Mouse (Mus musculus) MEL (cell line): Measurements from ENCODE around the gene Amdhd2. TPM values are rescaled to one million over a fixed set of nuclear protein-coding genes. Genes with fewer than 3 reads are reported as not detected.
A peak's percentile ranks its signal among the peaks of the same experiment; 100 is the strongest.

ENCODE experiments used
- DNase-seq: peaks from one replicate; pipeline ENCODE4 v3.0.0; 2011; ENCODE audit warnings: low read depth, low spot score
- H3K27ac ChIP-seq: 2 replicates; pipeline ENCODE4 v1.5.1; 2012; ENCODE audit warnings: low read depth, mild to moderate bottlenecking, control low read depth, low read length, moderate library complexity; ENCODE audit not compliant: control insufficient read depth
- H3K27me3 ChIP-seq, 2 experiments: fragments of 150-350 bp in 1 of 2; sonication (generic) in 1 of 2; 2 replicates each; pipeline ENCODE4 v1.6.1; 2012; ENCODE audit warnings: low read length in 2 of 2, mild to moderate bottlenecking in 2 of 2, improper control_type of control experiment in 1 of 2, moderate library complexity in 1 of 2; ENCODE audit not compliant: insufficient read depth in 2 of 2, control insufficient read depth in 1 of 2
- H3K36me3 ChIP-seq, 2 experiments: 2 replicates each; pipeline ENCODE4 v1.6.1; 2012 to 2014; ENCODE audit warnings: low read length in 2 of 2, improper control_type of control experiment in 1 of 2, inconsistent platforms in 1 of 2, mild to moderate bottlenecking in 1 of 2; ENCODE audit not compliant: insufficient read depth in 2 of 2, control insufficient read depth in 1 of 2
- H3K4me1 ChIP-seq, 2 experiments: fragments of 150-350 bp in 1 of 2; sonication (generic) in 1 of 2; 2 replicates each; pipeline ENCODE4 v1.6.1; 2012; ENCODE audit warnings: low read length in 2 of 2, improper control_type of control experiment in 1 of 2, mild to moderate bottlenecking in 1 of 2; ENCODE audit not compliant: insufficient read depth in 2 of 2, control insufficient read depth in 1 of 2
- H3K4me3 ChIP-seq, 2 experiments: fragments of 150-350 bp in 1 of 2; sonication (generic) in 1 of 2; 2 replicates each; pipeline ENCODE4 v1.5.1; 2012; ENCODE audit warnings: low read depth in 2 of 2, low read length in 2 of 2, mild to moderate bottlenecking in 2 of 2, moderate library complexity in 2 of 2, control low read depth in 1 of 2, improper control_type of control experiment in 1 of 2; ENCODE audit not compliant: control insufficient read depth in 1 of 2, insufficient read depth in 1 of 2
- H3K79me2 ChIP-seq: 2 replicates; pipeline ENCODE4 v1.6.1; 2012; ENCODE audit warnings: mild to moderate bottlenecking, low read length, moderate library complexity; ENCODE audit not compliant: control insufficient read depth, poor library complexity, insufficient read depth
- H3K9ac ChIP-seq: 2 replicates; pipeline ENCODE4 v1.6.1; 2012; ENCODE audit warnings: low read depth, mild to moderate bottlenecking, control low read depth, low read length, moderate library complexity; ENCODE audit not compliant: control insufficient read depth, poor library complexity, severe bottlenecking
- H3K9me3 ChIP-seq: fragments of 150-350 bp; sonication (generic); replicated peaks from 2 replicates; pipeline ENCODE4 v1.6.1; 2012; ENCODE audit warnings: mild to moderate bottlenecking, low read length, improper control_type of control experiment, moderate library complexity; ENCODE audit not compliant: insufficient read depth
- CHD1 ChIP-seq: IDR thresholded peaks from 2 replicates; pipeline ENCODE4 v1.6.1; 2012; ENCODE audit warnings: low read depth, mild to moderate bottlenecking, inconsistent platforms, low read length, improper control_type of control experiment
- CTCF ChIP-seq, 3 experiments: IDR thresholded peaks in 2 of 3; conservative IDR thresholded peaks in 1 of 3; 2 replicates each; pipeline ENCODE4 v1.5.1; 2011 to 2012; ENCODE audit warnings: low read length in 3 of 3, low read depth in 2 of 3, mild to moderate bottlenecking in 2 of 3, improper control_type of control experiment in 1 of 3, inconsistent platforms in 1 of 3, mixed read lengths in 1 of 3, moderate library complexity in 1 of 3; ENCODE audit not compliant: control insufficient read depth in 1 of 3, insufficient read depth in 1 of 3, poor library complexity in 1 of 3, severe bottlenecking in 1 of 3
- EP300 ChIP-seq, 2 experiments: IDR thresholded peaks; 2 replicates each; pipeline ENCODE4 v1.6.1; 2011; ENCODE audit warnings: improper control_type of control experiment in 2 of 2, low read length in 2 of 2, low read depth in 1 of 2, mild to moderate bottlenecking in 1 of 2
- ETS1 ChIP-seq: IDR thresholded peaks from 2 replicates; pipeline ENCODE4 v1.6.1; 2012; ENCODE audit warnings: low read depth, mild to moderate bottlenecking, inconsistent platforms, low read length, improper control_type of control experiment, moderate library complexity
- GABPA ChIP-seq: IDR thresholded peaks from 2 replicates; pipeline ENCODE4 v1.6.1; 2012; ENCODE audit warnings: low read depth, mild to moderate bottlenecking, inconsistent platforms, low read length, improper control_type of control experiment, moderate library complexity
- GATA1 ChIP-seq: IDR thresholded peaks from 2 replicates; pipeline ENCODE4 v1.6.1; 2011; ENCODE audit warnings: low read depth, low read length, improper control_type of control experiment
- HCFC1 ChIP-seq: IDR thresholded peaks from 2 replicates; pipeline ENCODE4 v1.6.1; 2012; ENCODE audit warnings: low read depth, mild to moderate bottlenecking, inconsistent platforms, low read length, improper control_type of control experiment, moderate library complexity
- JUND ChIP-seq: IDR thresholded peaks from 2 replicates; pipeline ENCODE4 v1.6.1; 2011; ENCODE audit warnings: low read depth, mild to moderate bottlenecking, improper control_type of control experiment, low read length
- KAT2A ChIP-seq: conservative IDR thresholded peaks from 2 replicates; pipeline ENCODE4 v1.6.1; 2012; ENCODE audit warnings: low read depth, low read length, improper control_type of control experiment, inconsistent platforms
- MAX ChIP-seq: IDR thresholded peaks from 2 replicates; pipeline ENCODE4 v1.6.1; 2011; ENCODE audit warnings: low read length, improper control_type of control experiment
- MAZ ChIP-seq: IDR thresholded peaks from 2 replicates; pipeline ENCODE4 v1.6.1; 2012; ENCODE audit warnings: low read depth, mild to moderate bottlenecking, inconsistent platforms, low read length, improper control_type of control experiment
- MEF2A ChIP-seq: IDR thresholded peaks from 2 replicates; pipeline ENCODE4 v1.6.1; 2014; ENCODE audit warnings: low read depth, mild to moderate bottlenecking, inconsistent platforms, low read length, improper control_type of control experiment; ENCODE audit not compliant: poor library complexity, insufficient replicate concordance, severe bottlenecking; ENCODE audit errors: extremely low read depth
- MXI1 ChIP-seq: IDR thresholded peaks from 2 replicates; pipeline ENCODE4 v1.6.1; 2011; ENCODE audit warnings: mild to moderate bottlenecking, low read depth, low read length, improper control_type of control experiment
- MYB ChIP-seq: IDR thresholded peaks from 2 replicates; pipeline ENCODE4 v1.6.1; 2011; ENCODE audit warnings: mild to moderate bottlenecking, low read depth, low read length, improper control_type of control experiment
- MYC ChIP-seq: IDR thresholded peaks from 2 replicates; pipeline ENCODE4 v1.6.1; 2011; ENCODE audit warnings: low read depth, mild to moderate bottlenecking, low read length, improper control_type of control experiment, moderate library complexity
- NELFE ChIP-seq: IDR thresholded peaks from 2 replicates; pipeline ENCODE4 v1.6.1; 2011; ENCODE audit warnings: low read depth, low read length, improper control_type of control experiment
- NRF1 ChIP-seq: IDR thresholded peaks from 2 replicates; pipeline ENCODE4 v1.6.1; 2014; ENCODE audit warnings: low read depth, mild to moderate bottlenecking, inconsistent platforms, low read length, improper control_type of control experiment, moderate library complexity; ENCODE audit not compliant: poor library complexity, insufficient read depth, severe bottlenecking
- POLR2A ChIP-seq, 2 experiments: IDR thresholded peaks; 2 replicates each; pipeline ENCODE4 v1.6.1; 2011 to 2012; ENCODE audit warnings: low read length in 2 of 2, mild to moderate bottlenecking in 2 of 2, control low read depth in 1 of 2, improper control_type of control experiment in 1 of 2, low read depth in 1 of 2, moderate library complexity in 1 of 2; ENCODE audit not compliant: control insufficient read depth in 1 of 2, insufficient read depth in 1 of 2, poor library complexity in 1 of 2
- POLR2AphosphoS2 ChIP-seq: IDR thresholded peaks from 2 replicates; pipeline ENCODE4 v1.6.1; 2011; ENCODE audit warnings: low read length, improper control_type of control experiment
- POLR2AphosphoS5 ChIP-seq: IDR thresholded peaks from 2 replicates; pipeline ENCODE4 v1.6.1; 2012; ENCODE audit warnings: low read depth, borderline replicate concordance, mild to moderate bottlenecking, inconsistent platforms, low read length, moderate library complexity, mixed read lengths
- RAD21 ChIP-seq: IDR thresholded peaks from 2 replicates; pipeline ENCODE4 v1.6.1; 2011; ENCODE audit warnings: mild to moderate bottlenecking, low read depth, low read length, improper control_type of control experiment
- SIN3A ChIP-seq: IDR thresholded peaks from 2 replicates; pipeline ENCODE4 v1.6.1; 2012; ENCODE audit warnings: low read length, improper control_type of control experiment, inconsistent platforms
- SMC3 ChIP-seq: IDR thresholded peaks from 2 replicates; pipeline ENCODE4 v1.6.1; 2011; ENCODE audit warnings: low read depth, low read length, improper control_type of control experiment
- TAL1 ChIP-seq: IDR thresholded peaks from 2 replicates; pipeline ENCODE4 v1.6.1; 2012; ENCODE audit warnings: mild to moderate bottlenecking, inconsistent platforms, low read length, moderate library complexity, mixed read lengths
- UBTF ChIP-seq: IDR thresholded peaks from 2 replicates; pipeline ENCODE4 v1.6.1; 2012; ENCODE audit warnings: low read depth, mild to moderate bottlenecking, inconsistent platforms, low read length, improper control_type of control experiment, moderate library complexity, borderline replicate concordance; ENCODE audit not compliant: insufficient read depth
- USF1 ChIP-seq: IDR thresholded peaks from 2 replicates; pipeline ENCODE4 v1.6.1; 2014; ENCODE audit warnings: low read depth, mild to moderate bottlenecking, inconsistent platforms, low read length, improper control_type of control experiment, moderate library complexity
- USF2 ChIP-seq, 2 experiments: IDR thresholded peaks; 2 replicates each; pipeline ENCODE4 v1.6.1; 2011 to 2012; ENCODE audit warnings: improper control_type of control experiment in 2 of 2, low read length in 2 of 2, borderline replicate concordance in 1 of 2, inconsistent platforms in 1 of 2, low read depth in 1 of 2, mild to moderate bottlenecking in 1 of 2; ENCODE audit not compliant: insufficient read depth in 1 of 2
- ZC3H11A ChIP-seq: IDR thresholded peaks from 2 replicates; pipeline ENCODE4 v1.6.1; 2012; ENCODE audit warnings: low read depth, mild to moderate bottlenecking, inconsistent platforms, low read length, improper control_type of control experiment
- ZKSCAN1 ChIP-seq: IDR thresholded peaks from 2 replicates; pipeline ENCODE4 v1.6.1; 2012; ENCODE audit warnings: low read depth, mild to moderate bottlenecking, inconsistent platforms, low read length, improper control_type of control experiment, moderate library complexity
- ZMIZ1 ChIP-seq: IDR thresholded peaks from 2 replicates; pipeline ENCODE4 v1.6.1; 2012; ENCODE audit warnings: low read depth, mild to moderate bottlenecking, inconsistent platforms, low read length, improper control_type of control experiment, moderate library complexity
- polyA plus RNA-seq, 2 experiments: library from polyadenylated mRNA; stranded (reverse) in 1 of 2; unstranded in 1 of 2; fragments of >175 nt in 1 of 2; fragments of >200 nt in 1 of 2; gene quantifications; 2 replicates each; pipeline versions ENCODE4 v1.2.1 to v1.2.4; 2012; ENCODE audit warnings: low replicate concordance in 2 of 2, low read depth in 1 of 2; ENCODE audit not compliant: insufficient read length in 2 of 2, insufficient read depth in 1 of 2, missing spikeins in 1 of 2
- total RNA-seq: library from RNA; depleted of rRNA; stranded (reverse); fragments of 300-350 nt; gene quantifications from 2 replicates; pipeline ENCODE4 v1.2.3, GENCODE M21; 2012

Amdhd2 gene
- total and polyA plus RNA-seq, 3 experiments = 11.4 to 36.1 TPM; not detected in 1

DNA sequence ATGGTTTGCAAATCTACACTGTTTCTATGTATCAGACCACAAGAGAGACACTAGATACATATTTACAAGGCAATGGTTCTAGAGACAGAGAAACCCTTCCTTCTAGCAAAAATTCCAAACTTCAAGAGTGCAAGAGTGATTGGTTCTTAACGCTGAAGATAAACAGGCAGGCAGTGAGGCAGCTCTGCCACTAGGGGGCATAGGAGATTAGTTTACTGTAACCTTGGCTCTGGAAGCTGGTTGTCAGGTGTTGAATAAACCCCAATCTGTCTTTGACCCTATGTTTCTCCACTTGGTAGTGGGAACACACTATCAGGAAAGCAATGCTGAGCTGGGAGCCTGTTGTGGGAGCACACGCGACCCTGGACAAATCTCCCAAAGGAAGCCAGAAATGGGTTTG lies 9.9 kb upstream of the Amdhd2 start (continued):
- no peak for TF ChIP-seq KAT2A

DNA sequence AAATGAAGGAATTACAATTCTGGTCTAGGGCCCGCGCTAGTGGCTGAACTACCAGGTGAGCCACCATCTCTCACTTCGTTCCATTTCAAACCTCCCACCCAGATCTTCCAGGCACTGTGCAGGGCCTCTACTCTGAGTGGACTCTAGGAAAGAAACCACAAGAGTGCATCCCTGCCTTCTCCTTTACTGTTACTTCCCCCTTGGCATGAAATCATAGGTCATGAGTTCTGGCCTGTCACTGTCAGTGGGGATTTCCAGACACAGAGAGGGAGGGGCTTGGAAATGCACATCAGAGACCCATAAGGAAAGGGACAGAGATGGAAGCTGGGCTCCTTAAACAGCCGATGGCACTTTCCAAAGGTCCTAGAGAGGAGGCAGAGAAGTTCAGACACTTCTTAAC lies 8.2 kb upstream of the Amdhd2 start:
- H3K27me3 ChIP-seq = no peaks in the 10 kb centered on the region
- H3K4me3 ChIP-seq = no peak overlapping the region

DNA sequence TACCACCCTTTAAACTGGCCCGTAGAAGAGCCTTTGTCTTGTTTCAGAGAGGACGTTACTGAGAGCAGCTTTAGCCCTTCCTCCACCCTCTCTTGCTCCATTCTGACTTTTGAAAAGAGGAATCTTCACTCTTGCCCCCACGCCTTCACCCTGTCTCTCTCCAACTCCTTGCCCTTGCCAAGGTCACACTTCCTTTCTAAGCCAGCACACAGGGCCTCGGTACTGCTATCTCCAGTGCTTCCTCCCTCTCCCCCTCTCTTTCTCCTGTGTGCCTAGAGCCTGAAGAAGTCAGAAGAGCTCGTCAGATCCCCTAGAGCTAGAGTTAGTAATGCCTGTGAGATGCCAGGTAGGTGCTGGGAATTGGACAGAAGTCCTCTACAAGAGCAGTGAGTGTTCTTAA lies 7.2 kb upstream of the Amdhd2 start:
- no peaks in the 10 kb centered on the region for H3K9me3 ChIP-seq
- H3K27ac ChIP-seq = peak overlapping the region; percentile 97
- H3K27me3 ChIP-seq = no peaks in the 10 kb centered on the region
- H3K4me1 ChIP-seq = peaks cover 11 to 33% of the 10 kb centered on the region in 2 experiments
- DNase-seq = peak; percentile 72
- H3K4me3 ChIP-seq = peak overlapping the region; percentile 81 to 88
- H3K79me2 ChIP-seq = peaks cover 34% of the 10 kb centered on the region
- H3K9ac ChIP-seq = peak overlapping the region; percentile 96
- peaks cover 4 to 28% of the 10 kb centered on the region in 2 experiments for H3K36me3 ChIP-seq
- peak; percentile 23; the same call in 1 of the 2 replicates for TF ChIP-seq ETS1
- TF ChIP-seq GATA1 = no peak
- no peak for TF ChIP-seq ZKSCAN1
- TF ChIP-seq SMC3 = no peak
- peak; percentile 58; the same call in 1 of the 2 replicates for TF ChIP-seq SIN3A
- TF ChIP-seq KAT2A = no peak
- no peak for TF ChIP-seq GABPA
- no peak for TF ChIP-seq CTCF (IDR thresholded peaks at IDR 0.05 in 2 of 3, conservative IDR thresholded peaks at IDR 0.05 in 1 of 3; ENCODE audit: control insufficient read depth in 1 of 3, insufficient read depth in 1 of 3, low read depth in 2 of 3, low read length in 3 of 3, poor library complexity in 1 of 3, severe bottlenecking in 1 of 3)
- no peak for TF ChIP-seq MEF2A
- TF ChIP-seq EP300 (IDR thresholded peaks at IDR 0.05; ENCODE audit: low read depth in 1 of 2, low read length in 2 of 2) = peak in 1 of 2 experiments; percentile 41; a peak in 2 of 4 replicates
- TF ChIP-seq USF1 = peak; percentile 47; the same call in 1 of the 2 replicates
- no peak for TF ChIP-seq TAL1
- TF ChIP-seq MAZ = 0 out of 2 replicates have a peak, but pooled peaks have one; percentile 37
- no peak for TF ChIP-seq CHD1
- TF ChIP-seq MAX = peak; percentile 24; the same call in 1 of the 2 replicates
- TF ChIP-seq USF2 (IDR thresholded peaks at IDR 0.05; ENCODE audit: borderline replicate concordance in 1 of 2, insufficient read depth in 1 of 2, low read depth in 1 of 2, low read length in 2 of 2) = no peak
- 0 out of 2 replicates have a peak, but pooled peaks have one; percentile 41 for TF ChIP-seq POLR2AphosphoS2
- no peak for TF ChIP-seq MYC
- peak; percentile 4; the same call in 1 of the 2 replicates for TF ChIP-seq HCFC1
- TF ChIP-seq RAD21 = no peak
- no peak; a peak in 1 of 4 replicates for TF ChIP-seq POLR2A (IDR thresholded peaks at IDR 0.05; ENCODE audit: control insufficient read depth in 1 of 2, insufficient read depth in 1 of 2, low read depth in 1 of 2, low read length in 2 of 2, poor library complexity in 1 of 2)
- no peak for TF ChIP-seq ZC3H11A
- TF ChIP-seq NRF1 = no peak

More for the DNA sequence above, 8.2 kb upstream of the Amdhd2 start:
- no peak for DNase-seq
- Histone ChIP-seq H3K9me3 (no peaks in the 10 kb centered on the region), H3K9ac (peak overlapping the region; percentile 96; the same call in 1 of the 2 replicates), H3K27ac (peak overlapping the region; percentile 97), H3K79me2 (peaks cover 30% of the 10 kb centered on the region), H3K36me3 (peaks cover 2 to 26% of the 10 kb centered on the region in 2 experiments), H3K4me1 (peaks cover 11 to 33% of the 10 kb centered on the region in 2 experiments)
- TF ChIP-seq ZKSCAN1 = no peak
- no peak for TF ChIP-seq MYB
- no peak for TF ChIP-seq ZC3H11A
- TF ChIP-seq MEF2A = no peak
- TF ChIP-seq ZMIZ1 = no peak
- TF ChIP-seq POLR2AphosphoS2 = no peak
- no peak for TF ChIP-seq UBTF
- TF ChIP-seq RAD21 = no peak
- TF ChIP-seq JUND = no peak
- TF ChIP-seq NRF1 = no peak
- TF ChIP-seq EP300 (IDR thresholded peaks at IDR 0.05; ENCODE audit: low read depth in 1 of 2, low read length in 2 of 2) = no peak
- no peak for TF ChIP-seq POLR2AphosphoS5
- TF ChIP-seq NELFE = no peak
- TF ChIP-seq USF1 = no peak
- TF ChIP-seq MXI1 = no peak
